Mouse (Mus musculus): ENCODE results near the gene Hist1h2ak.

DNA sequence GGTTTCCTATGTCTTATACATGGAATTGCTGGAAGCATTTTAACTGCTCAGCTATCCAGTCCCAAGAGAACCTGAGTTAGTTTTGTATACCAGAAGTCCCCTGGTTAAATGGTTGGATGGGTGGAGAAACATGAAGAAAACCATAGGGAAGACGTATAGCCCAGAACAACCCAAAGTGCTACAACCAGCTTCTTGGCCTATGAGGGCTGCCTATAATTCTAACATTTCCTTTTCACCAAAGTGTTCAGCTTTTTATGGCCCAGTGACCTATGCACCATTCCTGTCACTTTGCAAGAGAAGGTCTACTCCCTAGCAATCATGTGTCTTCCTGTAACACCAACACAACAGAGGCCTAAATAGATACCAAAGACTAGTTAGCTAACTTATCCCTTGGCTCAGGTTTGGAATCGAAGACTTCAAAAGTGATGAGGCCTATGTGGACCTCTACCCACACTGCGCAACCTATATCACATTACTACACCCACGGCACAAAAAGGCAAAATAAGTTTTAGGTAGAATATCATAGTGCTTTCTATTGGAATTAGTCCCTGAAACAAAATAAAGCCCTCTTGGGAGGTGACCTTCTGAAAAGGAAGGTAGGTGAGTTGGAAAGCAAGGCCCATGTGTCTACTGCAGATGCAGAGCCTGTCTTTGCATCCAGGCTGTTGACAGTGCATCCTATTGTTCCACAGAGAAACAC lies 35.1 kb downstream of the Hist1h2ak start:
- TF ChIP-seq POLR2A (IDR thresholded peaks at IDR 0.05; ENCODE audit: insufficient read depth, low read depth, low read length) = no peak
- no peak for TF ChIP-seq CTCF (IDR thresholded peaks at IDR 0.05)

Data from heart, adult 2 months (tissue).